Mouse (Mus musculus): ENCODE results near the gene BC048562.

GRCm38 (mm10) chr9:108480813-108481519 lies 44.7 kb downstream of the BC048562 start:
- no peak for TF ChIP-seq CTCF (IDR thresholded peaks at IDR 0.05; ENCODE audit: borderline replicate concordance, control insufficient read depth, extremely low read depth, insufficient read depth, low read length, poor library complexity)
- TF ChIP-seq POLR2A (IDR thresholded peaks at IDR 0.05; ENCODE audit: control insufficient read depth, extremely low read depth, insufficient read depth, low read length, poor library complexity), result no peak

Data from thymus, adult 2 months (tissue).